Mouse (Mus musculus): Measurements from ENCODE around the gene Dcaf8. TPM values are rescaled to one million over a fixed set of nuclear protein-coding genes. Genes with fewer than 3 reads are reported as not detected.

The Dcaf8 gene
- polyA plus RNA-seq, 1 experiment from 2014 or later, result 153 TPM

DNA sequence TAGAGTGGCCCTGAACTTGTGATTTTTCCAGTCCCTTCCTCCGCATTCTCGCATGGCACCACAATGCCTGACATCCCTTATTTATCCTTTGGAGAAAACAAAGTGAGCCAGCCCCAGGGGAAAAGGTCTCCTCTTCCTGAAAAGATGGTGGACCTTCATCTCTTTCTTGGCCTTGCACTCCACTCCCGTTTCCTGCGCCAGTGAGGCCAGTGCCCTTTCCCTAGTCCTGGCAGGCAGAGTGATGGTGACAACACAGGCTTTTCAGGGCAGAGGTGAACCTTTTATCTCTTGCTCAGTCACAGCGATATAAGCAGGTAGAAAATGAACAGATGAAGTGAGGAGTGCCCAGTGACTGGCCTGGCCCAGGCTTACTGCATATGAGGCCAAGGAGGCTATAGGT, 20.4 kb upstream of the Dcaf8 start:
- Histone ChIP-seq H3K9me3 (no peaks in the 10 kb centered on the region), H3K36me3 (peaks cover 53% of the 10 kb centered on the region), H3K27me3 (no peaks in the 10 kb centered on the region), H3K4me3 (peak overlapping the region; percentile 87), H3K9ac (peak overlapping the region; percentile 90), H3K27ac (no peak overlapping the region), H3K4me1 (peaks cover 8% of the 10 kb centered on the region), H3K4me2 (peak overlapping the region; percentile 76)
- ATAC-seq (ENCODE audit: insufficient number of reproducible peaks, insufficient read depth, low FRiP score, low TSS enrichment, low read depth), result no peak
- WGBS, result 35% methylated on average over 5 of the region's 5 CpGs

DNA sequence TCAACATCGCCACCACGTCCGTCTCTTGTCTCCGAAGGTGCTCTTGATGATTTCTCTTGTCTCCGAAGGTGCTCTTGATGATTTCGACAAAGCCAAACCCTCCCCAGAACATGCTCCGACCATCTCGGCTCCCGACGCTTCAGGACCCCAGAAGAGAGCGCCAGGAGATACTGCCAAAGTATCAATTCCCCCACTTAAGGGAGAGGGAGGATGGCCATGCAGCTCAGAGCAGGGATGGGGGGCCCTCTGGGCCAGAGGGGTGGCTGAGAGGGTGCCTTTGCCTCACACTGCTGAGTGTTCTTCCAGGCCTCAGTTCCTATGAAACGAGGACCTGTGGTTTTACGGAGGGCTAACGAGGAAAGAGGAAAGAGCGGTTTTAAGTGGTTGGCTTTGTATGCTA, 19.3 kb upstream of the Dcaf8 start:
- H3K27me3 ChIP-seq, result no peaks in the 10 kb centered on the region
- H3K4me1 ChIP-seq, result peaks cover 8% of the 10 kb centered on the region
- H3K4me2 ChIP-seq, result no peak overlapping the region
- no peak overlapping the region for H3K27ac ChIP-seq
- 92% methylated on average over 15 of the region's 15 CpGs for WGBS
- no peaks in the 10 kb centered on the region for H3K9me3 ChIP-seq
- H3K9ac ChIP-seq, result no peak overlapping the region
- ATAC-seq (ENCODE audit: insufficient number of reproducible peaks, insufficient read depth, low FRiP score, low TSS enrichment, low read depth), result no peak
- peaks cover 51% of the 10 kb centered on the region for H3K36me3 ChIP-seq
- H3K4me3 ChIP-seq, result no peak overlapping the region

DNA sequence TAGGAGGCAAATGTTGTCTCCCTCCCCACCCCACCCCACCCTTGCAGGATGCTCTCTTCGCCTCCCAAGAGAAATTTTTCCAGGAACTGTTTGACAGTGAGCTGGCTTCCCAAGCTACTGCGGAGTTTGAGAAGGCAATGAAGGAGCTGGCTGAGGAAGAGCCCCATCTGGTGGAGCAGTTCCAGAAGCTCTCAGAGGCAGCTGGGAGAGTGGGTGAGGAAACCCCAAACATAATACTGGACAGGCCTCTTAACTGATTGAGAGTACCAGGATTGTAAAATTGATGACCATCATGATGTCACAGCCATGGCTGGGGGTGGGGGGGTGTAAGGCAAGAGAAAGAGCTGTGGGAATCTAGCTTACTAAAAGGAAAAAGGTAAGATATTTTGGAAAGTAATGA, 18.8 kb upstream of the Dcaf8 start:
- no peaks in the 10 kb centered on the region for H3K9me3 ChIP-seq
- H3K36me3 ChIP-seq, result peaks cover 54% of the 10 kb centered on the region
- no peak overlapping the region for H3K27ac ChIP-seq
- ATAC-seq (ENCODE audit: insufficient number of reproducible peaks, insufficient read depth, low FRiP score, low TSS enrichment, low read depth), result no peak
- H3K9ac ChIP-seq, result no peak overlapping the region
- H3K4me2 ChIP-seq, result no peak overlapping the region
- H3K27me3 ChIP-seq, result no peaks in the 10 kb centered on the region
- 74% methylated on average over 2 of the region's 2 CpGs for WGBS
- H3K4me1 ChIP-seq, result peaks cover 8% of the 10 kb centered on the region
- H3K4me3 ChIP-seq, result no peak overlapping the region

DNA sequence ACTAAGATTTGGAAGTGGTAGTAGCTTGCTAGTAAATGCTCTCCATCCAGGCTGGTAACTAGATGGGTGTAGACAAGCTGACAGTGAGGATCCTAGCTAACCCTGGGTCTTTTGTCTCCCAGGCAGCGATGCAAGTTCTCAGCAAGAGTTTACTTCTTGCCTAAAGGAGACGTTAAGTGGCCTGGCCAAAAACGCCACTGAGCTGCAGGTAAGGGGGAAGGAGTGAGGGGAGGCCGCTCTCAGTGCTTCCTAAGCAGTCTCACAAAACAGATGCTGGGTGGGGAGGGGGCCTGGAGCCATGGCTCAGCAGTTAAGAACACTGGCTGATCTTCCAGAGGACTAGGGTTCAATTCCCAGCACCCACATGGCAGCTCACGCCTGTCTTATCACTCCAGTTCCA, 18.1 kb upstream of the Dcaf8 start:
- WGBS, result 91% methylated on average over 5 of the region's 5 CpGs
- H3K4me1 ChIP-seq, result peaks cover 8% of the 10 kb centered on the region
- no peak for ATAC-seq (ENCODE audit: insufficient number of reproducible peaks, insufficient read depth, low FRiP score, low TSS enrichment, low read depth)

DNA sequence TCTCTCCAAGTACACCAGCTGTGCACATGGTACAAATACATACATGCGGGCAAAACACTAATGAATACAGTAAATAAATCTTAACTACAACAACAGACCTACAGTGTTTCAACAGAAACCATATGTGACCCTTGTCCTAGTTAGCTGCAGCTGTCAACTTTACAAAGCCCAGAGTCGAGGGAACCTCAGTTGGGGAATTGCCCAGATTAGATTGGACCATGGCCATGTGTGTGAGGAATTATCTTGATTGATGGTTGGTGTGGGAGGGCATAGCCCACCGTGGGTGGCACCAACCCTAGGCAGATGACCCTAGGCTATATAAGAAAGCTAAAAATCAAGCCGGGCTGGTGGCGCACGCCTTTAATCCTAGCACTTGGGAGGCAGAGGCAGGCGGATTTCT, 15.6 kb upstream of the Dcaf8 start:
- 0 out of 2 replicates have a peak, but pooled peaks have one; percentile 10 for ATAC-seq (ENCODE audit: insufficient number of reproducible peaks, insufficient read depth, low FRiP score, low TSS enrichment, low read depth)
- WGBS, result 71% methylated on average over 7 of the region's 7 CpGs
- Histone ChIP-seq H3K4me1 (peaks cover 7% of the 10 kb centered on the region), H3K9me3 (no peaks in the 10 kb centered on the region), H3K27me3 (no peaks in the 10 kb centered on the region), H3K9ac (no peak overlapping the region), H3K27ac (no peak overlapping the region), H3K4me2 (no peak overlapping the region), H3K36me3 (peaks cover 76% of the 10 kb centered on the region), H3K4me3 (no peak overlapping the region)

More for the DNA sequence above, 18.1 kb upstream of the Dcaf8 start:
- H3K36me3 ChIP-seq, result peaks cover 61% of the 10 kb centered on the region
- H3K4me2 ChIP-seq, result no peak overlapping the region
- no peak overlapping the region for H3K27ac ChIP-seq
- H3K4me3 ChIP-seq, result no peak overlapping the region
- H3K9me3 ChIP-seq, result no peaks in the 10 kb centered on the region
- H3K27me3 ChIP-seq, result no peaks in the 10 kb centered on the region
- no peak overlapping the region for H3K9ac ChIP-seq

DNA sequence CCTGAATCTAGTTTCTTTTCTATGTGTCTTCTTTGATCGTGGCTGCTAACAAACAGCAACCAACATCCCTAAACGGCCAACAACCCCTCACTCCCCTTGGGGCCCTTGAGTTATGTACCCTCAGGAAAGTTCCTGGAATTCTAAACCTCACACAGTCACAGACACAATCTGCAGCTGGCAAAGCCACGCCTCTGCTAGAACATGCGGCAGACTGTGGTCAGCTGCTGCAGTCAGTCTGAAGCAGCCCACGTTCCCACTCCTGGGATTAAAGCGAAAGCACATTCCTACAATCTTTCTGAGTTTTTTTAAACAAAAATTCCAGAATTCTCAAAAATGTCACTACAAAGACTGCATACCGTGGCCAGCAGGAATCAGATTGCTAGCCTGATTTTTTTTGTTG, 14.3 kb upstream of the Dcaf8 start:
- H3K27ac ChIP-seq, result 0 out of 2 replicates have a peak overlapping the region, but pooled peaks have one; percentile 55
- no peak for ATAC-seq (ENCODE audit: insufficient number of reproducible peaks, insufficient read depth, low FRiP score, low TSS enrichment, low read depth)
- 51% methylated on average over 7 of the region's 7 CpGs for WGBS

DNA sequence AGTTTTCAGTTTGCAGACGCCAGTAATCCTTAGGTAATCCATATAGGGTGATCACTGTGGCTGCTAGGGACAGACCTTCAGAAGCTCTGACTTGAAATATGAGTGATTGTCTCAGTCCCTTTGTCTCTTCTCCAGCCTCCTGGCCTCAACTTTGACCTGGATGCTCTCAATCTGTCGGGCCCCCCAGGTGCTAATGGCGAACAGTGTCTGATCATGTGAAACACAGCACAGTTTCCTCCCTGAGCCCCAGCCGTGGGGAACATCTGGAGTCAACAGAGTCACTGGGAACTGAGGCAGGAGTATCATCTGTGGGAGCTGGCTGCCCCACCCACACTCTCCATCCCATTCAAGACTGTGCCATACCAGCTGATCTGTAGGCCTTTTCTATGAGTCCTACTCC, 13.8 kb upstream of the Dcaf8 start:
- Histone ChIP-seq H3K36me3 (peaks cover 70% of the 10 kb centered on the region), H3K4me1 (no peaks in the 10 kb centered on the region), H3K4me3 (no peak overlapping the region), H3K27ac (peak overlapping the region; percentile 11; the same call in 1 of the 2 replicates), H3K9ac (no peak overlapping the region), H3K27me3 (no peaks in the 10 kb centered on the region), H3K9me3 (no peaks in the 10 kb centered on the region), H3K4me2 (no peak overlapping the region)
- 85% methylated on average over 4 of the region's 4 CpGs for WGBS
- no peak for ATAC-seq (ENCODE audit: insufficient number of reproducible peaks, insufficient read depth, low FRiP score, low TSS enrichment, low read depth)

More for the DNA sequence above, 14.3 kb upstream of the Dcaf8 start:
- Histone ChIP-seq H3K4me2 (no peak overlapping the region), H3K36me3 (peaks cover 75% of the 10 kb centered on the region), H3K4me3 (no peak overlapping the region), H3K9me3 (no peaks in the 10 kb centered on the region), H3K27me3 (no peaks in the 10 kb centered on the region), H3K9ac (0 out of 2 replicates have a peak overlapping the region, but pooled peaks have one; percentile 21), H3K4me1 (no peaks in the 10 kb centered on the region)

DNA sequence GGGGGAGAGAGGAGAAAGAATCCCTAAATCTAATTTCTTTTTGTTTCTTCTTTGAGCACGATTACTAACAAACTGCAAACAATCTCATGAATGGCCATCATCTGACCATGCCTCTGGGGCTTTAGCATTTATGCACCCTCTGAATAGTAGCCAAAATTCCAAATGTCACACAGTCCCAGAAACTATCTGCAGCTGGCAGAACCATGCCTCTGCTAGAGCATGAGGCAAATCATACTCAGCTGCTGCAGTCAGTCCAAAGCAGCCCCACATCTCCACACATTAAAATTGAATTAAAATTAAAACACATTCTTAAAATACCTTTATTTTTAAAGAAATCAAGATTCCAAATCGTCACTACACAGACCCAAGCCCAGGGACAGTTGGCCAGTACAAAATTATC, 7.7 kb upstream of the Dcaf8 start:
- H3K4me1 ChIP-seq, result peaks cover 5% of the 10 kb centered on the region; the same call in 1 of the 2 replicates
- H3K27me3 ChIP-seq, result no peaks in the 10 kb centered on the region
- 61% methylated on average over 2 of the region's 2 CpGs for WGBS
- no peak overlapping the region for H3K27ac ChIP-seq
- ATAC-seq (ENCODE audit: insufficient number of reproducible peaks, insufficient read depth, low FRiP score, low TSS enrichment, low read depth), result no peak
- peaks cover 11% of the 10 kb centered on the region for H3K36me3 ChIP-seq
- H3K9me3 ChIP-seq, result no peaks in the 10 kb centered on the region
- H3K4me2 ChIP-seq, result no peak overlapping the region
- no peak overlapping the region for H3K9ac ChIP-seq
- no peak overlapping the region for H3K4me3 ChIP-seq

DNA sequence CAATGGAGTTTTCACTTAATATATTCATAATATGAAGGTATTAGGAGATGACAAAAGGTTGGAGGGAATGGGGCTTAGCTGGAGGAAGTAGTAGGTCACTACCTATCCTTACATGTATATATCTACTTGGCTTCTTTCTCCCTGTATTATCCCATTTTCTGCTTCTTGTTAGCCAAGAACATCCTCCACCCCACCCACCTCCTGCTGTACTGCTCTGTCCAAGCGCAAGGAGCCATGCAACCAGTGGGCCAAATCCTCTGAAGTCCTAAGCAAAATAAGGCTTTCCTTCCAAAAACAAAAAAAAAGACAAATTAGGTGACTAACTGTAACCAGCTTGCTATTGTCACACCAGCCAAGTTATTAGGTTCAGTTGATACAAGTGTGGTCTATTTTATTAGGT, 7.1 kb upstream of the Dcaf8 start:
- no peak overlapping the region for H3K9ac ChIP-seq
- peaks cover 5% of the 10 kb centered on the region; the same call in 1 of the 2 replicates for H3K4me1 ChIP-seq
- H3K4me2 ChIP-seq, result no peak overlapping the region
- no peak for ATAC-seq (ENCODE audit: insufficient number of reproducible peaks, insufficient read depth, low FRiP score, low TSS enrichment, low read depth)
- WGBS, result 89% methylated on average over 1 of the region's 1 CpGs
- no peak overlapping the region for H3K27ac ChIP-seq
- no peaks in the 10 kb centered on the region for H3K9me3 ChIP-seq
- peaks cover 7% of the 10 kb centered on the region for H3K36me3 ChIP-seq
- H3K27me3 ChIP-seq, result no peaks in the 10 kb centered on the region
- no peak overlapping the region for H3K4me3 ChIP-seq

DNA sequence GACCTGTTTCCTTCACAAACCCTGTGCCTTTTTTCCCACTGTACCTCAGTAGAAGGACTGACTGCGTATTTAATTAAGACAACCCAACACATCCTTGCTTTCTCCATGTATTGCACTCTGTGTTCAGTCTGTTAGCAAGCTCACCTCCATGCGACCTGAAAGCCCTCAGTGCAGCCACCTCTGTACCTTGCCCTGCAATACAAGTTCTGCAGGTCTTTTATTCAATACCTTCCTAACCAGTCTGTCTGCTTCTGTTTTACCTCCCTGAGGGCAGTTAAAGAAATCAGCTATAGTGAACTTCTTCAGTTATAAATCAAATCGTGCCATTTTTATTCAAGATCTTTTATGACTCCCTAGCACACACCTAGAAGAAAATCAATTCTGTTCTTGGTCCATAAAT, 6.4 kb upstream of the Dcaf8 start:
- Histone ChIP-seq H3K4me1 (peaks cover 5% of the 10 kb centered on the region; the same call in 1 of the 2 replicates), H3K36me3 (no peaks in the 10 kb centered on the region), H3K9ac (no peak overlapping the region), H3K27ac (no peak overlapping the region), H3K4me3 (no peak overlapping the region), H3K9me3 (no peaks in the 10 kb centered on the region), H3K27me3 (no peaks in the 10 kb centered on the region), H3K4me2 (no peak overlapping the region)
- WGBS, result 68% methylated on average over 3 of the region's 3 CpGs
- no peak for ATAC-seq (ENCODE audit: insufficient number of reproducible peaks, insufficient read depth, low FRiP score, low TSS enrichment, low read depth)

DNA sequence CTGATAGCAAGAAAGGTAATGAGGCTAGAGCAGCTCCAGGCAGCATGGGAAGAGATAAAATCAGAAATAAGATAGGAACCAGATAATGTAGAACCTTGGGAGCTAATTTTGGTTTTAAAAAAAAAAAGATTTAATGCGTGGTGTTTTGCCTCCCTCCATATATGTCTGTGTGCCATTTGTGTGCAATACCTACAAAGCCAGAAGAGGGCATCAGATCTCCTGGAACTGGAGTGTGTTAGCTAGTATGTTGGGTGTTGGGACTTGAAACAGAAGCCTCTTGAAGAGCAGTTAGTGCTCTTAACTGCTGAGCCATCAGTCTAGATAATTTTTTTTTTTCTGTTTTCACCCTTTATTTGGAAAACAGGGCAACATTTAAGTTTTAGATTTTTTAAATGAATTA, 4.3 kb upstream of the Dcaf8 start:
- no peak for ATAC-seq (ENCODE audit: insufficient number of reproducible peaks, insufficient read depth, low FRiP score, low TSS enrichment, low read depth)
- no peaks in the 10 kb centered on the region for H3K9me3 ChIP-seq

DNA sequence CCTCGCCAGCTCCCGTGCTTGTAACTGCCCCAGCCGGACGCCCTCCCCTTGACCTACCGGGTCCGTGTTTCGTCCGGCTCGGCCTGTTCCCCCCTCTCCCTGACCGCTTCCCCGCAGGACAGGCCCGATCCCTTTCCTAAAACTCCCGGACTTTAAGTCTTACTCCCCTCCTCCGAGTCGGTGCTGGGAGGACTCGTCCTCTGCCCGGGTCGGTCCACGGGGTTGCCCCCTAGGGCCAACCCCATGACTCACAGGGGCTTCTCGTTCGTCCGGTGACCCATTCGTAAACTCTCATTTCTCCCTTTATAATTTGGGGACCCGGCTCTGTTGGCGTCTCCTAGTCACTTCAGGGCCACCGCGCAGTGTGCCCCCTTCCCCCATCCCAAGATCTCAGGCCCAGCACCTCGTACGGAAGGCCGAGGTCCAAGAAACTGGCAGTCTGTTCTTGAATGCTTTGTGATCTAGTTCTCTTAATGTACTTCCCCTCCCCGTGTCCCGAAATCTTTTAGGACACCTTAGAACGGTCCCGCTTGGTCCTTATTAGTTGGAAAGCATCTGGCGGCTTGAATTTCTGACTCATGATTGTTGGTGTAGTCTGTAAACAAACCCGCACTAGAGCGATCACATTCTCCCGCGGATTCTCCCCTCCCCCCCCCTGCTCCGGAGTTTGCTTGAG, 533 bp downstream of the Dcaf8 start:
- peak; percentile 41 for ATAC-seq (ENCODE audit: insufficient number of reproducible peaks, insufficient read depth, low FRiP score, low TSS enrichment, low read depth)
- Histone ChIP-seq H3K4me1 (peaks cover 21% of the 10 kb centered on the region), H3K27me3 (no peaks in the 10 kb centered on the region), H3K4me2 (peak overlapping the region; percentile 73), H3K36me3 (peaks cover 28% of the 10 kb centered on the region), H3K9ac (peak overlapping the region; percentile 99), H3K9me3 (no peaks in the 10 kb centered on the region), H3K27ac (peak overlapping the region; percentile 97), H3K4me3 (peak overlapping the region; percentile 90)
- WGBS, result under 1% methylated on average over 40 of the region's 40 CpGs

More for the DNA sequence above, 4.3 kb upstream of the Dcaf8 start:
- H3K4me1 ChIP-seq, result peaks cover 9% of the 10 kb centered on the region
- no peak overlapping the region; the same call in 1 of the 2 replicates for H3K27ac ChIP-seq
- H3K27me3 ChIP-seq, result no peaks in the 10 kb centered on the region
- H3K9ac ChIP-seq, result no peak overlapping the region
- WGBS, result 24% methylated on average over 1 of the region's 1 CpGs
- no peak overlapping the region for H3K4me3 ChIP-seq
- H3K4me2 ChIP-seq, result no peak overlapping the region
- H3K36me3 ChIP-seq, result no peaks in the 10 kb centered on the region

All from embryonic facial prominence, embryonic 13.5 days (tissue).